Mouse (Mus musculus): ENCODE results near the gene Gm45716.

- TF ChIP-seq CHD2 (IDR thresholded peaks at IDR 0.05; ENCODE audit: low read depth, low read length) (no peak), ZC3H11A (IDR thresholded peaks at IDR 0.05; ENCODE audit: borderline replicate concordance, low read depth, low read length) (no peak)
Observed at GRCm38 (mm10) chr11:90232685-90233084, 45.2 kb downstream of the Gm45716 start.
